Mouse (Mus musculus): ENCODE measurements around the gene Ccdc61. TPM values are rescaled to one million over a fixed set of nuclear protein-coding genes. Genes with fewer than 3 reads are reported as not detected.

Ccdc61 gene
- polyA plus RNA-seq (2015; fragmentation: Nextera tagmentation; extraction: Ambion mirVana): 30.8 and 31.7 TPM in 2 replicates

- Histone ChIP-seq H3K4me1 (ENCODE audit: insufficient read depth, low read length) (peaks cover 16% of the 10 kb centered on the region), H3K27ac (ENCODE audit: low read length) (no peak within 1 kb of the TSS), H3K9ac (replicated peaks; ENCODE audit: low read length) (peak within 1 kb of the TSS; percentile 85), H3K4me3 (ENCODE audit: low read length) (peak within 1 kb of the TSS; percentile 92), H3K27me3 (ENCODE audit: insufficient read depth, low read length) (no peaks in the 10 kb centered on the region), H3K9me3 (ENCODE audit: low read length) (no peaks in the 10 kb centered on the region), H3K36me3 (ENCODE audit: insufficient read depth, low read length) (no peaks in the 10 kb centered on the region), H3K4me2 (replicated peaks; ENCODE audit: low read depth, low read length) (peak within 1 kb of the TSS; percentile 83)
- under 1% methylated on average over 33 of the region's 33 CpGs for WGBS
- peak; percentile 99 for ATAC-seq (ENCODE audit: low FRiP score, low TSS enrichment)
Observed at GRCm38 (mm10) chr7:18910241-18910831, at the start of gene Ccdc61. Gene Ccdc61 (minus strand): TSS chr7:18910415.

DNA sequence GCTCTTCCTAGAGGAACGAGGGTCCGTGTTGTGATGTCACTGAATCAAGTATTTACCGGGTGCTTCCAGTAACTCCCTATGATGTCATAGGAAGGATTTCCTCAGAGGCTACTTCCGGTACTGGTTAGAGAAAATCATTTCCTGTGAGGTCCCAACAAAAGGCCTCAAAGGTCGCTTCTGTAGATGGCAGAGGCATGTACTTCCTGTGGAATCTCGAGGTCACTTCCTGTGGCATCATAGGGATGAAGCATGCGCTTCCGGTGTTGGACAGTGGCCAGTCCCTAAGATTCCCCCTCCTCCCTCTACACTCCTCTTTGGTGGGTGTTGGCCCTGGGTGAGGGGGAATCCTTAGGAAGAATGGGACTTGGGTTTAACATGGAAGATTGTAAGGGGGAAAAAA is 49.2 kb upstream of the Ccdc61 start:
- ATAC-seq (ENCODE audit: low FRiP score, low TSS enrichment): no peak
- H3K27me3 ChIP-seq (ENCODE audit: insufficient read depth, low read length): peaks cover 71% of the 10 kb centered on the region
- H3K4me2 ChIP-seq (replicated peaks; ENCODE audit: low read depth, low read length): no peak overlapping the region
- no peak overlapping the region for H3K4me3 ChIP-seq (ENCODE audit: low read length)
- no peaks in the 10 kb centered on the region for H3K36me3 ChIP-seq (ENCODE audit: insufficient read depth, low read length)
- no peak overlapping the region for H3K27ac ChIP-seq (ENCODE audit: low read length)
- WGBS: 48% methylated on average over 8 of the region's 8 CpGs
- no peaks in the 10 kb centered on the region for H3K9me3 ChIP-seq (ENCODE audit: low read length)
- peaks cover 31% of the 10 kb centered on the region for H3K4me1 ChIP-seq (ENCODE audit: insufficient read depth, low read length)
- H3K9ac ChIP-seq (replicated peaks; ENCODE audit: low read length): no peak overlapping the region

GRCm38 (mm10) chr7:18958384-18958766 is 48.2 kb upstream of the Ccdc61 start:
- 1% methylated on average over 13 of the region's 21 CpGs for WGBS
- peak; percentile 3; the same call in 1 of the 2 replicates for ATAC-seq (ENCODE audit: low FRiP score, low TSS enrichment)
- Histone ChIP-seq H3K36me3 (ENCODE audit: insufficient read depth, low read length) (no peaks in the 10 kb centered on the region), H3K9ac (replicated peaks; ENCODE audit: low read length) (peak overlapping the region; percentile 70), H3K27ac (ENCODE audit: low read length) (no peak overlapping the region), H3K4me1 (ENCODE audit: insufficient read depth, low read length) (peaks cover 23% of the 10 kb centered on the region), H3K4me2 (replicated peaks; ENCODE audit: low read depth, low read length) (peak overlapping the region; percentile 98), H3K27me3 (ENCODE audit: insufficient read depth, low read length) (peaks cover 60% of the 10 kb centered on the region), H3K4me3 (ENCODE audit: low read length) (peak overlapping the region; percentile 68), H3K9me3 (ENCODE audit: low read length) (no peaks in the 10 kb centered on the region)

DNA sequence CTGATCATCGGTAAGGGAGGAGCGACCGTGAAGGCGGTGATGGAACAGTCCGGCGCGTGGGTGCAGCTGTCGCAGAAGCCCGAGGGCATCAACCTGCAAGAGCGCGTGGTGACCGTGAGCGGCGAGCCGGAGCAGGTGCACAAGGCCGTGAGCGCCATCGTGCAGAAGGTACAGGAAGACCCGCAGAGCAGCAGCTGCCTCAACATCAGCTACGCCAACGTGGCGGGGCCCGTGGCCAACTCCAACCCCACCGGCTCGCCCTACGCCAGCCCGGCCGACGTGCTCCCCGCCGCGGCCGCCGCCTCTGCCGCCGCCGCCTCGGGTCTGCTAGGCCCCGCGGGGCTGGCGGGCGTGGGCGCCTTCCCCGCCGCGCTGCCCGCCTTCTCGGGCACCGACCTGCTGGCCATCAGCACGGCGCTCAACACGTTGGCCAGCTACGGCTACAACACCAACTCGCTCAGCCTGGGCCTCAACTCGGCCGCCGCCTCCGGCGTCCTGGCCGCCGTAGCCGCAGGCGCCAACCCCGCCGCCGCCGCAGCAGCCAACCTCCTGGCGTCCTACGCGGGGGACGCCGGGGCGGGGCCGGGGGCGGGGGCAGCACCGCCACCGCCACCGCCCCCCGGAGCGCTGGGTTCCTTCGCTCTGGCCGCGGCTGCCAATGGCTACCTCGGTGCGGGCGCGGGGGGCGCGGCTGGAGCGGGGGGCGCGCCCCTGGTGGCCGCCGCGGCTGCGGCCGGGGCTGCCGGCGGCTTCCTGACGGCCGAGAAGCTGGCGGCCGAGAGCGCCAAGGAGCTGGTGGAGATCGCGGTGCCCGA is 47.6 kb upstream of the Ccdc61 start:
- under 1% methylated on average over 86 of the region's 107 CpGs for WGBS
- Histone ChIP-seq H3K9me3 (ENCODE audit: low read length) (no peaks in the 10 kb centered on the region), H3K9ac (replicated peaks; ENCODE audit: low read length) (peak overlapping the region; percentile 70), H3K4me2 (replicated peaks; ENCODE audit: low read depth, low read length) (peak overlapping the region; percentile 98), H3K4me3 (ENCODE audit: low read length) (peak overlapping the region; percentile 68), H3K27ac (ENCODE audit: low read length) (0 out of 2 replicates have a peak overlapping the region, but pooled peaks have one; percentile 25), H3K4me1 (ENCODE audit: insufficient read depth, low read length) (peaks cover 17% of the 10 kb centered on the region), H3K27me3 (ENCODE audit: insufficient read depth, low read length) (peaks cover 54% of the 10 kb centered on the region), H3K36me3 (ENCODE audit: insufficient read depth, low read length) (no peaks in the 10 kb centered on the region)
- ATAC-seq (ENCODE audit: low FRiP score, low TSS enrichment): peak; percentile 89

GRCm38 (mm10) chr7:18951397-18951796 is 41.2 kb upstream of the Ccdc61 start:
- Histone ChIP-seq H3K9me3 (ENCODE audit: low read length) (no peaks in the 10 kb centered on the region), H3K27me3 (ENCODE audit: insufficient read depth, low read length) (peaks cover 15% of the 10 kb centered on the region), H3K4me2 (replicated peaks; ENCODE audit: low read depth, low read length) (no peak overlapping the region), H3K4me1 (ENCODE audit: insufficient read depth, low read length) (no peaks in the 10 kb centered on the region), H3K9ac (replicated peaks; ENCODE audit: low read length) (no peak overlapping the region), H3K36me3 (ENCODE audit: insufficient read depth, low read length) (no peaks in the 10 kb centered on the region), H3K27ac (ENCODE audit: low read length) (no peak overlapping the region), H3K4me3 (ENCODE audit: low read length) (no peak overlapping the region)
- 20% methylated on average over 15 of the region's 15 CpGs for WGBS
- ATAC-seq (ENCODE audit: low FRiP score, low TSS enrichment): no peak

- Histone ChIP-seq H3K4me1 (ENCODE audit: insufficient read depth, low read length) (no peaks in the 10 kb centered on the region), H3K9me3 (ENCODE audit: low read length) (no peaks in the 10 kb centered on the region), H3K4me3 (ENCODE audit: low read length) (no peak overlapping the region), H3K4me2 (replicated peaks; ENCODE audit: low read depth, low read length) (no peak overlapping the region), H3K9ac (replicated peaks; ENCODE audit: low read length) (no peak overlapping the region), H3K27ac (ENCODE audit: low read length) (no peak overlapping the region), H3K27me3 (ENCODE audit: insufficient read depth, low read length) (peaks cover 12% of the 10 kb centered on the region), H3K36me3 (ENCODE audit: insufficient read depth, low read length) (no peaks in the 10 kb centered on the region)
- 20% methylated on average over 18 of the region's 18 CpGs for WGBS
- ATAC-seq (ENCODE audit: low FRiP score, low TSS enrichment): no peak
Observed at GRCm38 (mm10) chr7:18950523-18951315, 40.5 kb upstream of the Ccdc61 start.

- H3K9ac ChIP-seq (replicated peaks; ENCODE audit: low read length): no peak overlapping the region
- no peak overlapping the region for H3K4me3 ChIP-seq (ENCODE audit: low read length)
- H3K4me2 ChIP-seq (replicated peaks; ENCODE audit: low read depth, low read length): no peak overlapping the region
- H3K27ac ChIP-seq (ENCODE audit: low read length): no peak overlapping the region
- no peaks in the 10 kb centered on the region for H3K9me3 ChIP-seq (ENCODE audit: low read length)
- no peaks in the 10 kb centered on the region for H3K4me1 ChIP-seq (ENCODE audit: insufficient read depth, low read length)
- 42% methylated on average over 12 of the region's 12 CpGs for WGBS
- no peak for ATAC-seq (ENCODE audit: low FRiP score, low TSS enrichment)
- peaks cover 12% of the 10 kb centered on the region for H3K27me3 ChIP-seq (ENCODE audit: insufficient read depth, low read length)
- H3K36me3 ChIP-seq (ENCODE audit: insufficient read depth, low read length): no peaks in the 10 kb centered on the region
Observed at GRCm38 (mm10) chr7:18949781-18950522, 39.7 kb upstream of the Ccdc61 start.

GRCm38 (mm10) chr7:18948151-18948550 is 37.9 kb upstream of the Ccdc61 start:
- no peak overlapping the region for H3K4me3 ChIP-seq (ENCODE audit: low read length)
- no peaks in the 10 kb centered on the region for H3K4me1 ChIP-seq (ENCODE audit: insufficient read depth, low read length)
- H3K9me3 ChIP-seq (ENCODE audit: low read length): no peaks in the 10 kb centered on the region
- peaks cover 12% of the 10 kb centered on the region for H3K27me3 ChIP-seq (ENCODE audit: insufficient read depth, low read length)
- H3K4me2 ChIP-seq (replicated peaks; ENCODE audit: low read depth, low read length): no peak overlapping the region
- WGBS: 72% methylated on average over 6 of the region's 6 CpGs
- H3K9ac ChIP-seq (replicated peaks; ENCODE audit: low read length): no peak overlapping the region
- no peaks in the 10 kb centered on the region for H3K36me3 ChIP-seq (ENCODE audit: insufficient read depth, low read length)
- H3K27ac ChIP-seq (ENCODE audit: low read length): no peak overlapping the region
- ATAC-seq (ENCODE audit: low FRiP score, low TSS enrichment): peak; percentile 62; the same call in 1 of the 2 replicates

DNA sequence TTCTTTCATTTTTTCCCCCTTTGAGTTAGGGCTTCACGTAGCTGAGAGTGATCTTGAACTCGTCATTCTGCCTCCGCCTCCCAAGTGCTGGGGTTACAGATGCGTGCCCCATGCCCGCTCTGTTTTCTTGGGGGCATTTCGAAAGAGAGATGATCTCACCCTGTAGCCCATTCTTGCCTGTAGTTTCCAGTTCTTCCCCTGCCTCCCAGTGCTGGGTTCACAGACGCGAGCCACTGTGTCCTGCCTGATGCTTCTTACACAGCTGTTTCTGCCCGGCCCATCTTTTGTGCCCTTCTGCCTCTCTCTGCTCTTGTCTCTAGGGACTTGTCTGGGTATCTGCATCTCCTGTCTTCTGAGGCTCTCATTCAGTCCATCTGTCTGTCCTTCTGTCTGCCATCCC is 32.6 kb upstream of the Ccdc61 start:
- no peak overlapping the region for H3K4me2 ChIP-seq (replicated peaks; ENCODE audit: low read depth, low read length)
- ATAC-seq (ENCODE audit: low FRiP score, low TSS enrichment): no peak
- H3K9ac ChIP-seq (replicated peaks; ENCODE audit: low read length): no peak overlapping the region
- peaks cover 4% of the 10 kb centered on the region; the same call in 1 of the 2 replicates for H3K27me3 ChIP-seq (ENCODE audit: insufficient read depth, low read length)
- no peak overlapping the region for H3K27ac ChIP-seq (ENCODE audit: low read length)
- H3K4me1 ChIP-seq (ENCODE audit: insufficient read depth, low read length): no peaks in the 10 kb centered on the region
- H3K4me3 ChIP-seq (ENCODE audit: low read length): no peak overlapping the region
- H3K36me3 ChIP-seq (ENCODE audit: insufficient read depth, low read length): no peaks in the 10 kb centered on the region
- H3K9me3 ChIP-seq (ENCODE audit: low read length): no peaks in the 10 kb centered on the region
- 63% methylated on average over 9 of the region's 9 CpGs for WGBS
